Mouse (Mus musculus) heart, postnatal 0 days (tissue): Measurements from ENCODE around the gene Jarid2. TPM values are rescaled to one million over a fixed set of nuclear protein-coding genes. Genes with fewer than 3 reads are reported as not detected.

Source experiments
- ATAC-seq: fragments of 200-750 bp; cut with Nextera tagmentation; 2 replicates; pipeline ENCODE4 v1.8.0; 2017; ENCODE audit warnings: low read depth, moderate number of reproducible peaks, moderate library complexity; ENCODE audit not compliant: insufficient read depth
- DNase-seq: peaks from one replicate; pipeline ENCODE4 v3.0.0-alpha.2; 2016; ENCODE audit warnings: low spot score
- H3K27ac ChIP-seq: fragments of 300-500 bp; sonication (generic); 2 replicates; pipeline ENCODE4 v1.5.1; 2014; ENCODE audit warnings: low read depth, mild to moderate bottlenecking
- H3K27me3 ChIP-seq: fragments of 300-500 bp; sonication (generic); 2 replicates; pipeline ENCODE4 v1.6.1; 2014; ENCODE audit warnings: low read length, mixed read lengths; ENCODE audit not compliant: control insufficient read depth, insufficient read depth
- H3K36me3 ChIP-seq: fragments of 300-500 bp; sonication (generic); replicated peaks from 2 replicates; pipeline ENCODE4 v1.6.1; 2014; ENCODE audit warnings: low read length, mixed read lengths; ENCODE audit not compliant: control insufficient read depth, insufficient read depth
- H3K4me1 ChIP-seq: fragments of 300-500 bp; sonication (generic); 2 replicates; pipeline ENCODE4 v1.6.1; 2014; ENCODE audit warnings: antibody characterized with exemption; ENCODE audit not compliant: control insufficient read depth, insufficient read depth
- H3K4me2 ChIP-seq: fragments of 300-500 bp; sonication (generic); 2 replicates; pipeline ENCODE4 v1.6.1; 2014; ENCODE audit warnings: low read depth, mild to moderate bottlenecking, low read length, moderate library complexity
- H3K4me3 ChIP-seq: fragments of 300-500 bp; sonication (generic); 2 replicates; pipeline ENCODE4 v1.5.1; 2014; ENCODE audit warnings: low read depth, low read length
- H3K9ac ChIP-seq: fragments of 300-500 bp; sonication (generic); replicated peaks from 2 replicates; pipeline ENCODE4 v1.6.1; 2014; ENCODE audit warnings: low read depth, low read length, mixed read lengths
- H3K9me3 ChIP-seq: fragments of 300-500 bp; sonication (generic); replicated peaks from 2 replicates; pipeline ENCODE4 v1.6.1; 2016; ENCODE audit warnings: low read length; ENCODE audit not compliant: control insufficient read depth
- CTCF ChIP-seq: IDR thresholded peaks from 2 replicates; pipeline ENCODE4 v1.5.1; 2016; ENCODE audit warnings: antibody characterized with exemption, control low read depth, low read depth
- EP300 ChIP-seq: IDR thresholded peaks from 2 replicates; pipeline ENCODE4 v1.6.1; 2016; ENCODE audit warnings: antibody characterized with exemption, low read depth
- WGBS: fragments of 180-500 bp; shearing (Covaris S2); extraction: QIAGEN DNeasy Blood & Tissue Kit; methylation state at CpG from one replicate; pipeline ENCODE4 v1.1.7; 2014; 5-methylcytosine and 5-hydroxymethylcytosine counted together
- polyA plus RNA-seq: library from polyadenylated mRNA; unstranded; fragments of >200 nt; fragmentation: Nextera tagmentation; extraction: Ambion mirVana; gene quantifications from 2 replicates; pipeline ENCODE4 v1.2.1, GENCODE M21; 2015
- total RNA-seq: library from RNA; depleted of rRNA; stranded (reverse); fragments of >200 nt; gene quantifications from 2 replicates; pipeline ENCODE4 v1.2.3, GENCODE M21; 2014; ENCODE audit warnings: low replicate concordance

Jarid2 gene
- total and polyA plus RNA-seq, 2 experiments from 2014 or later: 10.2 to 17.7 TPM

- ATAC-seq (no peak), DNase-seq (no peak)
- no peaks in the 10 kb centered on the region for H3K9me3 ChIP-seq
- H3K36me3 ChIP-seq: 0 out of 2 replicates have a peak, but pooled peaks cover 6% of the 10 kb centered on the region
- H3K4me3 ChIP-seq: no peak overlapping the region
- H3K9ac ChIP-seq: no peak overlapping the region
- TF ChIP-seq CTCF (no peak), EP300 (no peak)
- WGBS: 65% methylated on average over 4 of the region's 4 CpGs
- H3K4me1 ChIP-seq: peaks cover 12% of the 10 kb centered on the region; the same call in 1 of the 2 replicates
- H3K27me3 ChIP-seq: no peaks in the 10 kb centered on the region
- no peak overlapping the region for H3K27ac ChIP-seq
- H3K4me2 ChIP-seq: no peak overlapping the region
Observed at GRCm38 (mm10) chr13:44774351-44774750, 45.1 kb downstream of the Jarid2 start.

GRCm38 (mm10) chr13:44775396-44775795 is 46.1 kb downstream of the Jarid2 start:
- DNase-seq (no peak), ATAC-seq (no peak)
- WGBS: 77% methylated on average over 3 of the region's 3 CpGs
- no peak overlapping the region for H3K4me3 ChIP-seq
- H3K27me3 ChIP-seq: no peaks in the 10 kb centered on the region
- H3K9ac ChIP-seq: no peak overlapping the region
- TF ChIP-seq CTCF: no peak
- TF ChIP-seq EP300: no peak
- no peak overlapping the region for H3K27ac ChIP-seq
- H3K36me3 ChIP-seq: 0 out of 2 replicates have a peak, but pooled peaks cover 6% of the 10 kb centered on the region
- H3K4me2 ChIP-seq: no peak overlapping the region
- no peaks in the 10 kb centered on the region for H3K9me3 ChIP-seq
- peaks cover 17% of the 10 kb centered on the region; the same call in 1 of the 2 replicates for H3K4me1 ChIP-seq

GRCm38 (mm10) chr13:44780506-44780905 is 51.2 kb downstream of the Jarid2 start:
- no peak for DNase-seq
- no peak overlapping the region for H3K9ac ChIP-seq
- no peaks in the 10 kb centered on the region for H3K9me3 ChIP-seq
- no peak overlapping the region for H3K27ac ChIP-seq
- 10% methylated on average over 1 of the region's 1 CpGs for WGBS
- no peak overlapping the region for H3K4me2 ChIP-seq
- peaks cover 10% of the 10 kb centered on the region; the same call in 1 of the 2 replicates for H3K4me1 ChIP-seq
- TF ChIP-seq CTCF (no peak), EP300 (no peak)
- no peaks in the 10 kb centered on the region for H3K36me3 ChIP-seq
- H3K27me3 ChIP-seq: no peaks in the 10 kb centered on the region
- ATAC-seq: no peak
- H3K4me3 ChIP-seq: no peak overlapping the region

- DNase-seq: no peak
- TF ChIP-seq EP300 (no peak), CTCF (no peak)
- Histone ChIP-seq H3K4me1 (peaks cover 7% of the 10 kb centered on the region; the same call in 1 of the 2 replicates), H3K36me3 (no peaks in the 10 kb centered on the region), H3K9ac (no peak overlapping the region), H3K4me3 (no peak overlapping the region), H3K27ac (no peak overlapping the region), H3K9me3 (no peaks in the 10 kb centered on the region), H3K27me3 (no peaks in the 10 kb centered on the region), H3K4me2 (no peak overlapping the region)
- WGBS: 83% methylated on average over 2 of the region's 2 CpGs
- ATAC-seq: no peak
Observed at GRCm38 (mm10) chr13:44781126-44781525, 51.9 kb downstream of the Jarid2 start.

GRCm38 (mm10) chr13:44784551-44784950 is 55.3 kb downstream of the Jarid2 start:
- Histone ChIP-seq H3K9me3 (no peaks in the 10 kb centered on the region), H3K27ac (no peak overlapping the region), H3K4me1 (peaks cover 25% of the 10 kb centered on the region), H3K4me2 (no peak overlapping the region), H3K4me3 (no peak overlapping the region), H3K36me3 (no peaks in the 10 kb centered on the region), H3K9ac (no peak overlapping the region), H3K27me3 (no peaks in the 10 kb centered on the region)
- DNase-seq: no peak
- WGBS: 91% methylated on average over 1 of the region's 1 CpGs
- no peak for ATAC-seq
- TF ChIP-seq CTCF: no peak
- no peak for TF ChIP-seq EP300

- ATAC-seq: peak; percentile 66
Observed at GRCm38 (mm10) chr13:44786291-44786690, 57.0 kb downstream of the Jarid2 start.

More at GRCm38 (mm10) chr13:44786291-44786690, 57.0 kb downstream of the Jarid2 start:
- H3K27me3 ChIP-seq: no peaks in the 10 kb centered on the region
- H3K36me3 ChIP-seq: no peaks in the 10 kb centered on the region
- H3K9ac ChIP-seq: no peak overlapping the region
- no peak overlapping the region for H3K4me3 ChIP-seq
- 26% methylated on average over 4 of the region's 4 CpGs for WGBS
- H3K4me2 ChIP-seq: no peak overlapping the region
- no peak overlapping the region for H3K27ac ChIP-seq
- H3K9me3 ChIP-seq: no peaks in the 10 kb centered on the region
- TF ChIP-seq EP300 (no peak), CTCF (peak; percentile 72)
- peaks cover 29% of the 10 kb centered on the region for H3K4me1 ChIP-seq
- peak; percentile 76 for DNase-seq
